Mouse (Mus musculus) limb, embryonic 11.5 days (tissue): ENCODE measurements around the gene Tmem234. TPM values are rescaled to one million over a fixed set of nuclear protein-coding genes. Genes with fewer than 3 reads are reported as not detected.

Source experiments
- ATAC-seq: fragments of 200-750 bp; cut with Nextera tagmentation; 2 replicates; pipeline ENCODE4 v1.8.0; 2017; ENCODE audit warnings: low read depth; ENCODE audit not compliant: insufficient number of reproducible peaks, low FRiP score, low TSS enrichment
- DNase-seq: peaks from one replicate; pipeline ENCODE4 v3.0.0-alpha.2; 2015; ENCODE audit warnings: low spot score
- H3K27ac ChIP-seq: fragments of 300-500 bp; sonication (generic); replicated peaks from 2 replicates; pipeline ENCODE4 v1.5.1; 2014; ENCODE audit warnings: low read depth, mild to moderate bottlenecking, low read length
- H3K27me3 ChIP-seq: fragments of 300-500 bp; sonication (generic); 2 replicates; pipeline ENCODE4 v1.6.1; 2014; ENCODE audit warnings: mild to moderate bottlenecking, low read length, mixed read lengths; ENCODE audit not compliant: control insufficient read depth, insufficient read depth
- H3K36me3 ChIP-seq: fragments of 300-500 bp; sonication (generic); 2 replicates; pipeline ENCODE4 v1.6.1; 2014; ENCODE audit warnings: mild to moderate bottlenecking, low read length, moderate library complexity, mixed read lengths; ENCODE audit not compliant: control insufficient read depth, insufficient read depth
- H3K4me1 ChIP-seq: fragments of 300-500 bp; sonication (generic); 2 replicates; pipeline ENCODE4 v1.6.1; 2014; ENCODE audit warnings: low read length, mixed read lengths; ENCODE audit not compliant: control insufficient read depth, insufficient read depth
- H3K4me2 ChIP-seq: fragments of 300-500 bp; sonication (generic); 2 replicates; pipeline ENCODE4 v1.6.1; 2014; ENCODE audit warnings: low read depth, mild to moderate bottlenecking, moderate library complexity; ENCODE audit not compliant: severe bottlenecking
- H3K4me3 ChIP-seq: fragments of 300-500 bp; sonication (generic); 2 replicates; pipeline ENCODE4 v1.5.1; 2014; ENCODE audit warnings: low read depth, low read length
- H3K9ac ChIP-seq: fragments of 300-500 bp; sonication (generic); 2 replicates; pipeline ENCODE4 v1.6.1; 2014; ENCODE audit warnings: mild to moderate bottlenecking, low read length
- H3K9me3 ChIP-seq: fragments of 300-500 bp; sonication (generic); 2 replicates; pipeline ENCODE4 v1.6.1; 2016; ENCODE audit warnings: low read length; ENCODE audit not compliant: control insufficient read depth
- WGBS: fragments of 180-500 bp; shearing (Covaris S2); extraction: QIAGEN DNeasy Blood & Tissue Kit; methylation state at CpG from one replicate; pipeline ENCODE4 v1.1.7; 2014; 5-methylcytosine and 5-hydroxymethylcytosine counted together
- polyA plus RNA-seq: library from polyadenylated mRNA; unstranded; fragments of >200 nt; fragmentation: Nextera tagmentation; extraction: Ambion mirVana; gene quantifications from 2 replicates; pipeline ENCODE4 v1.2.1, GENCODE M21; 2014

The Tmem234 gene
- polyA plus RNA-seq, 1 experiment from 2014 or later, result 207 TPM

DNA sequence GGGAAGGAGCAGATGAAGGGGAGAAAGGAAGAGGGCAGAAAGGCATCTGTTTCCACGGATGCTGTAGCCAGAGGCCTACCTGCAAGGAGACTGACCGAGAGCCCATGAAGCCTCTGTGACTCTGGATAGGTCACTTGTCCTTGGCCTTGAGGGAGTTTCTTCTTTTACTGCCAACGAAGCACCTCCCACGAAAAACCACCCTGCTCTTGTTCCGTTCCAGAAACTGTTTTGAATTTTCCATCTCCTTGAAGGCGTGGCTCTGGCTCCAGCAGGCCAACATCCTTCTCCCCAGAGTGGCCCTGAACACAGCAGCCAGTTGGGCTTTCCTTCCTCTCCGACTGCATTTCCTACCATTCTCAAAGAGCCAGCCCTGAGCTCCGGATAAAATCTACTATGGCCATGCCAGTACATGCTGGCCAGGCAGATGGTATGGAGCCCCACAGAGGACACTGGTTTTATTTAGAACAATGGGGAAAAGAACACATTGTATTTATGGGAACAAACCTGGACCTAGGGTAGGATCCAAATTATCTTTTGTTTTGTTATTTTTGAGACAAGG lies 20.9 kb downstream of the Tmem234 start:
- H3K9me3 ChIP-seq, result no peaks in the 10 kb centered on the region
- H3K9ac ChIP-seq, result no peak overlapping the region
- ATAC-seq, result no peak
- H3K4me3 ChIP-seq, result no peak overlapping the region
- WGBS, result 78% methylated on average over 8 of the region's 8 CpGs
- DNase-seq, result no peak
- no peaks in the 10 kb centered on the region for H3K27me3 ChIP-seq
- H3K4me2 ChIP-seq, result no peak overlapping the region
- peaks cover 2% of the 10 kb centered on the region for H3K36me3 ChIP-seq
- H3K27ac ChIP-seq, result no peak overlapping the region
- peaks cover 28% of the 10 kb centered on the region for H3K4me1 ChIP-seq

GRCm38 (mm10) chr4:129622120-129622802 lies 21.8 kb downstream of the Tmem234 start:
- H3K36me3 ChIP-seq, result peaks cover 8% of the 10 kb centered on the region
- no peak overlapping the region; the same call in 1 of the 2 replicates for H3K9ac ChIP-seq
- ATAC-seq (no peak), DNase-seq (no peak)
- H3K4me1 ChIP-seq, result peaks cover 28% of the 10 kb centered on the region
- H3K27ac ChIP-seq, result no peak overlapping the region
- peak overlapping the region; percentile 84; the same call in 1 of the 2 replicates for H3K4me2 ChIP-seq
- no peak overlapping the region for H3K4me3 ChIP-seq
- WGBS, result 72% methylated on average over 11 of the region's 11 CpGs
- no peaks in the 10 kb centered on the region for H3K27me3 ChIP-seq
- H3K9me3 ChIP-seq, result no peaks in the 10 kb centered on the region

DNA sequence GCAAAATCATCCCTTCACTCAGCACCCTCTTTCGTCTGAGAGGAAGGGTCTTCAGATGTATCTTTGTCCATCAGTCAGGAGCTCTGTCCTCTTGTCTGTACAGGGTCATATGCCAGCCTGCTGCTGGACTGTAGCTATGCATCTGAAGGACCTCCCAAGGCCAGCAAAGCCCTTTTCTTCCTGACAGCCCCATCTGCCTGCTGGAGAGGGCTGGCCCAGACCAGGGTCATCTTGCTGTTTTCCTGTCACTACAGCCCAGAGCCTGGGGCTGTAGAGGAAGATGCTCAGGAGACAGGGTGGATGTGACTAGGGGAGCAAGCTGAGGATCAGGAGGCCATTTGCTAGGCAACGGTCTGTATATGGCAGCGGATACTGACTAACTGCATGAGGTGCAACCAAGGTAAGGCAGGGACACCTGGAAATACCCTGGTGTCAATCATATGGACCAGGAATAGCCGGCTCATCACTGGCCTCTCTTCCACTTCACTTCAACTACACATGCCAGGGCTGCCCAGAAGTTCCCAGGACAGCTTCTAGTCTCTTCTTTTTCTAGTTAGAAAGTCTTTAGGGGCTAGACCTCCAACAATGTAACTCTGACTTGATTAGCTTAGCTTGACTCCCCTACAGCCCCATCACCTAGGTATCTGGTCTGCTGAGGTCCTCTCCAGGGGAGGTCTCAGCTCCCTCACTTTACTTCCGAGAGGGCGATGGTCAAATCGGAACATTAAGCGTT lies 22.5 kb downstream of the Tmem234 start:
- WGBS, result 26% methylated on average over 8 of the region's 8 CpGs
- Histone ChIP-seq H3K4me2 (peak overlapping the region; percentile 84), H3K4me1 (peaks cover 28% of the 10 kb centered on the region), H3K9ac (peak overlapping the region; percentile 73), H3K4me3 (peak overlapping the region; percentile 57), H3K27ac (no peak overlapping the region; the same call in 1 of the 2 replicates), H3K27me3 (no peaks in the 10 kb centered on the region), H3K36me3 (peaks cover 12% of the 10 kb centered on the region), H3K9me3 (no peaks in the 10 kb centered on the region)
- ATAC-seq (no peak), DNase-seq (no peak)

GRCm38 (mm10) chr4:129623681-129624091 lies 23.2 kb downstream of the Tmem234 start, which contains the start of gene Ccdc28b:
Gene Ccdc28b, minus strand, starts transcription at chr4:129623947.
- peak; percentile 50 for DNase-seq
- peaks cover 18% of the 10 kb centered on the region for H3K36me3 ChIP-seq
- WGBS, result under 1% methylated on average over 10 of the region's 10 CpGs
- peak within 1 kb of the TSS; percentile 74 for H3K27ac ChIP-seq
- ATAC-seq, result no peak
- H3K4me3 ChIP-seq, result peak within 1 kb of the TSS; percentile 57
- peaks cover 25% of the 10 kb centered on the region for H3K4me1 ChIP-seq
- no peaks in the 10 kb centered on the region for H3K27me3 ChIP-seq
- H3K9me3 ChIP-seq, result no peaks in the 10 kb centered on the region
- H3K9ac ChIP-seq, result peak within 1 kb of the TSS; percentile 73
- H3K4me2 ChIP-seq, result peak within 1 kb of the TSS; percentile 84

DNA sequence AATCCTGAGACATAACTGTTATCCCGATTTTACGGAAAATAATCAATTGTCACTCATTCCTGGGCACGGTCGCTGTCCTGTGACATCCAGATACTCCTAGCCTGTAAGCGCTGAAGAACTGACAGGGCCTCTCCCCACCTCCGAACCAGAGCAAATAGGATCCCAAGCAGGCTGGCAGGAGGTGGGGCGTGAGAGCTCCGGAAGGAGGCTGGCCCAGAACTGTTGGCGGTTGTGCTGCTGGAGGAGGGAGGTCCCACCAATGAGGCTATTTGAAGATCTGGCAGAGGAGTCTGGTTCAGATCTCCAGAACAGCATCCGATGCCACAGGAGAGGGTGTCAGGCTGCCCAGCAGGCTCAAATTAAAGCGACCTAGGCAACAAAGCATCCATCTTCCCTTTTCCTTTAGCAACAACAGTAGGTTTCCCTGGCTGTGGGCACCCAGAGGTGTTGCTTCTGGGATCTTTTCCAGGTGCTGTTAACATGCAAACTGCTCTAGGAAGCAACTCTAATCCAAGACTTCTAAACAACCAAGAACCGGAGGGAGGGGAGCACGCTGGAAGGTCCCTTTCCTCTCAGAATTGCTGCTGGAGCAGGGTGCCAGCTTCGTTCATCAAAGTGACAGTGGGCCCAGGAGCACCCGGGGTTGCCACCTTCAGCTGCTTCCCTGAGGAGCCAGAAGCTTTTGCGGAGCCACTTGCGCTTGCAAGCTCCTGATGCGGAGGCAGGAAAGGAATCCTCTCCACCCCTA lies 24.0 kb downstream of the Tmem234 start:
- H3K4me3 ChIP-seq, result peak overlapping the region; percentile 57
- 2% methylated on average over 18 of the region's 18 CpGs for WGBS
- peak overlapping the region; percentile 74 for H3K27ac ChIP-seq
- H3K9me3 ChIP-seq, result no peaks in the 10 kb centered on the region
- peak overlapping the region; percentile 73 for H3K9ac ChIP-seq
- DNase-seq, result peak; percentile 83
- peak; percentile 67 for ATAC-seq
- H3K4me1 ChIP-seq, result peaks cover 25% of the 10 kb centered on the region
- peak overlapping the region; percentile 84 for H3K4me2 ChIP-seq
- H3K27me3 ChIP-seq, result no peaks in the 10 kb centered on the region
- H3K36me3 ChIP-seq, result peaks cover 26% of the 10 kb centered on the region

DNA sequence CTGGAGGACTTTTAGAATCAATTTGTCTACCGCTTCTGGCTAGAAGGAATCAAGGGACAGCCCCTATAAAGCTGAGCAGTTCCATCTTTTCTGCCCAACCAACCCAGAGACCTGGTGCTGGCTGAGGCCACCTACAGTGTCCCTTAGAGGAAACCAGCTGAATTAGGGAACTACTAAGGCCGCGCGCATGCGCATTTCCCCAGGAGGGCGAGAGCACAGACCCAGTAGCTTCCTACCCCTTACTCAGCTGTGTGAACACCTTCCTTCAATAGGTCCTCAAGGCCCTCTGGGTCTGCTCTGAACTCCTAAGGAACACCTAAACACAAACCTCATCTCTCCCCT lies 24.5 kb downstream of the Tmem234 start:
- no peaks in the 10 kb centered on the region for H3K27me3 ChIP-seq
- H3K4me1 ChIP-seq, result peaks cover 25% of the 10 kb centered on the region
- ATAC-seq (no peak), DNase-seq (peak; percentile 73)
- peak overlapping the region; percentile 84 for H3K4me2 ChIP-seq
- H3K9me3 ChIP-seq, result no peaks in the 10 kb centered on the region
- H3K9ac ChIP-seq, result peak overlapping the region; percentile 40
- peak overlapping the region; percentile 74 for H3K27ac ChIP-seq
- H3K36me3 ChIP-seq, result peaks cover 30% of the 10 kb centered on the region
- 0% methylated on average over 6 of the region's 6 CpGs for WGBS
- H3K4me3 ChIP-seq, result peak overlapping the region; percentile 57; the same call in 1 of the 2 replicates

GRCm38 (mm10) chr4:129625496-129625895 lies 25.0 kb downstream of the Tmem234 start:
- H3K4me2 ChIP-seq, result peak overlapping the region; percentile 84
- no peaks in the 10 kb centered on the region for H3K9me3 ChIP-seq
- H3K9ac ChIP-seq, result no peak overlapping the region; the same call in 1 of the 2 replicates
- H3K27me3 ChIP-seq, result no peaks in the 10 kb centered on the region
- H3K36me3 ChIP-seq, result peaks cover 35% of the 10 kb centered on the region
- H3K27ac ChIP-seq, result no peak overlapping the region
- no peak for ATAC-seq
- H3K4me1 ChIP-seq, result peaks cover 25% of the 10 kb centered on the region
- no peak overlapping the region for H3K4me3 ChIP-seq
- 43% methylated on average over 4 of the region's 4 CpGs for WGBS
- no peak for DNase-seq

DNA sequence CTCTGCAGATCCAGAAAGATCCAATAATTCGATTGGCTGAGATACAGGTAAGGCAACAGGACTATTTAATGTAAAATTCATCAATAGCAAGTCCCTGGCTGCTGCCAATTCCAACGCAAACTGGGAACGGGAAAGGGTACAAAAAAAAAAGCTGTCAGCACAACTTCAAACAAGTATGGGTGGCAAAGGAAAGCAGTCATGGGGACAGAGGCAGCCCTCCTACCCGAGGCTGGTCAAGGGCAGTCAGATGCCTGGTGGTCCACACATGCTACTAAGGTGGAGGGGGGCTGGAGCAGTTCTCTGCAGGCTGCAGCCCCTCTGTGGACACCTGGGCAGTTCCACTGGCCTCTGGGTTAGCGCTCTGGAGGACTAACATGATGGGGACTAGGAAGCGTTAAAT lies 25.6 kb downstream of the Tmem234 start:
- no peaks in the 10 kb centered on the region for H3K9me3 ChIP-seq
- H3K36me3 ChIP-seq, result peaks cover 40% of the 10 kb centered on the region
- DNase-seq (no peak), ATAC-seq (no peak)
- H3K4me1 ChIP-seq, result peaks cover 25% of the 10 kb centered on the region
- H3K4me3 ChIP-seq, result no peak overlapping the region
- H3K27ac ChIP-seq, result no peak overlapping the region
- H3K4me2 ChIP-seq, result no peak overlapping the region
- H3K9ac ChIP-seq, result no peak overlapping the region
- no peaks in the 10 kb centered on the region for H3K27me3 ChIP-seq
- 76% methylated on average over 6 of the region's 6 CpGs for WGBS
